Mouse (Mus musculus): ENCODE measurements around the gene Dhdds. TPM values are rescaled to one million over a fixed set of nuclear protein-coding genes. Genes with fewer than 3 reads are reported as not detected.

Gene Dhdds
- polyA plus RNA-seq (2011; ENCODE audit: insufficient read depth, insufficient read length, low replicate concordance, missing spikeins), result 20.6 and 30.2 TPM in 2 replicates

- Histone ChIP-seq H3K4me1 (ENCODE audit: control insufficient read depth, insufficient read depth, low read length) (no peaks in the 10 kb centered on the region; the same call in 1 of the 2 replicates), H3K4me3 (replicated peaks; ENCODE audit: control insufficient read depth, low read depth, low read length) (peak within 1 kb of the TSS; percentile 81), H3K27ac (ENCODE audit: control insufficient read depth, insufficient read depth, low read depth, low read length, poor library complexity) (peak within 1 kb of the TSS; percentile 71)
- TF ChIP-seq POLR2A (IDR thresholded peaks at IDR 0.05; ENCODE audit: borderline replicate concordance, control insufficient read depth, low read depth, low read length) (0 out of 2 replicates have a peak, but pooled peaks have one; percentile 22), CTCF (IDR thresholded peaks at IDR 0.05; ENCODE audit: control insufficient read depth, insufficient read depth, low read length) (no peak)
- WGBS, result under 1% methylated on average over 49 of the region's 49 CpGs
These were observed at the start of gene Dhdds for GRCm38 (mm10) chr4:134000466-134001438. Dhdds (minus strand) TSS chr4:134000918.

- H3K4me3 ChIP-seq (replicated peaks; ENCODE audit: control insufficient read depth, low read depth, low read length), result no peak overlapping the region
- WGBS, result 53% methylated on average over 5 of the region's 5 CpGs
- H3K4me1 ChIP-seq (ENCODE audit: control insufficient read depth, insufficient read depth, low read length), result no peaks in the 10 kb centered on the region; the same call in 1 of the 2 replicates
- TF ChIP-seq CTCF (IDR thresholded peaks at IDR 0.05; ENCODE audit: control insufficient read depth, insufficient read depth, low read length), result no peak
- no peak for TF ChIP-seq POLR2A (IDR thresholded peaks at IDR 0.05; ENCODE audit: borderline replicate concordance, control insufficient read depth, low read depth, low read length)
- no peak overlapping the region for H3K27ac ChIP-seq (ENCODE audit: control insufficient read depth, insufficient read depth, low read depth, low read length, poor library complexity)
These were observed 46.9 kb upstream of the Dhdds start for GRCm38 (mm10) chr4:134047648-134048047.

DNA sequence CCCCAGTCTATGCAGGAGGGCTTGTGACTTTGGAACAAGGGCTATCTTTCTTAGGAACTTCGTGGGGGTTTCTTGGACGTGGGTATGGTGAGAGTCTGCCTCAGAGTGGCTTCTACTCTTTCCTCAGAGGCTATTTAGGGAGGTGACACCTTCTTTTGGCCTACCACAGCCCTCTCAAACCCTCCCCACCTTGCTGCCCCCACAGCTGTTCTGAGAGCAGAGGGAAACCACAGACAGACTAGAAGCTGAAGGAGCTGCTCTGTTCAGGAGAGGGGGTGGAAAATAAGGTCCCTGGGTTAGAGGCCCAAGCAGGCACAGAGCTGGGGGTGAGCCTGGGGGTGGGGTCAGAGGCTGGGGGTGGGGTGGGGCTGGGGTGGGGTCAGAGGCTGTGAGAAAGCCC is 42.3 kb upstream of the Dhdds start:
- TF ChIP-seq POLR2A (IDR thresholded peaks at IDR 0.05; ENCODE audit: borderline replicate concordance, control insufficient read depth, low read depth, low read length) (no peak), CTCF (IDR thresholded peaks at IDR 0.05; ENCODE audit: control insufficient read depth, insufficient read depth, low read length) (no peak)
- 5% methylated on average over 2 of the region's 2 CpGs for WGBS
- no peak overlapping the region for H3K27ac ChIP-seq (ENCODE audit: control insufficient read depth, insufficient read depth, low read depth, low read length, poor library complexity)
- H3K4me3 ChIP-seq (replicated peaks; ENCODE audit: control insufficient read depth, low read depth, low read length), result no peak overlapping the region
- H3K4me1 ChIP-seq (ENCODE audit: control insufficient read depth, insufficient read depth, low read length), result no peaks in the 10 kb centered on the region

GRCm38 (mm10) chr4:134041317-134042123 is 40.8 kb upstream of the Dhdds start:
- Histone ChIP-seq H3K4me1 (ENCODE audit: control insufficient read depth, insufficient read depth, low read length) (no peaks in the 10 kb centered on the region), H3K27ac (ENCODE audit: control insufficient read depth, insufficient read depth, low read depth, low read length, poor library complexity) (no peak overlapping the region), H3K4me3 (replicated peaks; ENCODE audit: control insufficient read depth, low read depth, low read length) (no peak overlapping the region)
- TF ChIP-seq CTCF (IDR thresholded peaks at IDR 0.05; ENCODE audit: control insufficient read depth, insufficient read depth, low read length) (no peak), POLR2A (IDR thresholded peaks at IDR 0.05; ENCODE audit: borderline replicate concordance, control insufficient read depth, low read depth, low read length) (no peak)
- WGBS, result 11% methylated on average over 9 of the region's 9 CpGs

DNA sequence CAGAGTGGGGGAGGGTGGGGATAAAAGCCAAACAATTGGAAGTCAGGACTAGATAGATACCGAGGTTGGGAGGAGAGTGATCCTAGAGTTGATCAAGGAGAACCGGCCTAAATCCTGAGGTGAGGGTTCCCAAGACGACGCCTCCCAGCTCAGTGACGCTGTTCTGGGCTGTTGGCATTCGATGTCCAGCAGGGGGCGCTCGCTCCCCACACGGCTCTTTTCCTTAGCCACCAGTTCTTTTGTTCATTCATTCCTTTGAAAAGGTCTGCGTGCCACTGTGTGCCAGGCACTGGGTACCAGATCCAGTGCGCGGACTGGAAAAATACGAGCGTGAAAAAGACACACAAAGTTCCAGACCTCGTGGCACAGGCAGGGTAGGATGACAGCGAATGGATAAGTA is 35.2 kb upstream of the Dhdds start:
- H3K27ac ChIP-seq (ENCODE audit: control insufficient read depth, insufficient read depth, low read depth, low read length, poor library complexity), result no peak overlapping the region
- no peaks in the 10 kb centered on the region; the same call in 1 of the 2 replicates for H3K4me1 ChIP-seq (ENCODE audit: control insufficient read depth, insufficient read depth, low read length)
- peak; percentile 97 for TF ChIP-seq CTCF (IDR thresholded peaks at IDR 0.05; ENCODE audit: control insufficient read depth, insufficient read depth, low read length)
- TF ChIP-seq POLR2A (IDR thresholded peaks at IDR 0.05; ENCODE audit: borderline replicate concordance, control insufficient read depth, low read depth, low read length), result no peak
- 6% methylated on average over 16 of the region's 16 CpGs for WGBS
- H3K4me3 ChIP-seq (replicated peaks; ENCODE audit: control insufficient read depth, low read depth, low read length), result no peak overlapping the region

DNA sequence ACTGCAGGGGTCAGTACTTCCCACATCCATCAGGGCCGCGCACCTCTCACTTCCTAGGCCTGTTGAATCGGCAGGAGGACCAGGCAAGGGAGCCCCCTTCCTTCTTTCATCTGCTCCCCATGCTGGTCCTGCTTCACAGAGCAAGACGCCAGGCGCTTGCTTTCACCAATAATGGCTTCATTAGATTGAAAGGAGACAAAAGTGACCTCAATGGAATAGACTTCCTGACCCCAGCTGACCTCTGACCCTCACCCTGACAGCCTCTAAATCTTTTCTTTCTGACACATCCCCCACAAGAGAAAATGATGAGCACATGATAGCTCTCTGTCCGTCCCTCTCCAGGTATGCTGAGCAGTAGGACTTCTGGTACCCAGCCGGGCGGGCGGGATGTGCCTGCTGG is 25.1 kb upstream of the Dhdds start:
- WGBS, result 74% methylated on average over 9 of the region's 9 CpGs
- no peaks in the 10 kb centered on the region for H3K4me1 ChIP-seq (ENCODE audit: control insufficient read depth, insufficient read depth, low read length)
- no peak for TF ChIP-seq POLR2A (IDR thresholded peaks at IDR 0.05; ENCODE audit: borderline replicate concordance, control insufficient read depth, low read depth, low read length)
- H3K4me3 ChIP-seq (replicated peaks; ENCODE audit: control insufficient read depth, low read depth, low read length), result no peak overlapping the region
- H3K27ac ChIP-seq (ENCODE audit: control insufficient read depth, insufficient read depth, low read depth, low read length, poor library complexity), result no peak overlapping the region

- H3K27ac ChIP-seq (ENCODE audit: control insufficient read depth, insufficient read depth, low read depth, low read length, poor library complexity), result no peak overlapping the region
- TF ChIP-seq CTCF (IDR thresholded peaks at IDR 0.05; ENCODE audit: control insufficient read depth, insufficient read depth, low read length) (peak; percentile 33; the same call in 1 of the 2 replicates), POLR2A (IDR thresholded peaks at IDR 0.05; ENCODE audit: borderline replicate concordance, control insufficient read depth, low read depth, low read length) (no peak)
- 2% methylated on average over 11 of the region's 11 CpGs for WGBS
- H3K4me3 ChIP-seq (replicated peaks; ENCODE audit: control insufficient read depth, low read depth, low read length), result no peak overlapping the region
- no peaks in the 10 kb centered on the region for H3K4me1 ChIP-seq (ENCODE audit: control insufficient read depth, insufficient read depth, low read length)
These were observed 19.9 kb upstream of the Dhdds start for GRCm38 (mm10) chr4:134020621-134021020.
